Mouse (Mus musculus) fat pad, adult 2 months (tissue): ENCODE data around the gene Hoxa6.

ENCODE experiments used
- DNase-seq: peaks from one replicate; pipeline ENCODE4 v3.0.0-alpha.2; 2011; ENCODE audit warnings: low read depth, low spot score; ENCODE audit errors: extremely low read depth

Gene Hoxa6

DNA sequence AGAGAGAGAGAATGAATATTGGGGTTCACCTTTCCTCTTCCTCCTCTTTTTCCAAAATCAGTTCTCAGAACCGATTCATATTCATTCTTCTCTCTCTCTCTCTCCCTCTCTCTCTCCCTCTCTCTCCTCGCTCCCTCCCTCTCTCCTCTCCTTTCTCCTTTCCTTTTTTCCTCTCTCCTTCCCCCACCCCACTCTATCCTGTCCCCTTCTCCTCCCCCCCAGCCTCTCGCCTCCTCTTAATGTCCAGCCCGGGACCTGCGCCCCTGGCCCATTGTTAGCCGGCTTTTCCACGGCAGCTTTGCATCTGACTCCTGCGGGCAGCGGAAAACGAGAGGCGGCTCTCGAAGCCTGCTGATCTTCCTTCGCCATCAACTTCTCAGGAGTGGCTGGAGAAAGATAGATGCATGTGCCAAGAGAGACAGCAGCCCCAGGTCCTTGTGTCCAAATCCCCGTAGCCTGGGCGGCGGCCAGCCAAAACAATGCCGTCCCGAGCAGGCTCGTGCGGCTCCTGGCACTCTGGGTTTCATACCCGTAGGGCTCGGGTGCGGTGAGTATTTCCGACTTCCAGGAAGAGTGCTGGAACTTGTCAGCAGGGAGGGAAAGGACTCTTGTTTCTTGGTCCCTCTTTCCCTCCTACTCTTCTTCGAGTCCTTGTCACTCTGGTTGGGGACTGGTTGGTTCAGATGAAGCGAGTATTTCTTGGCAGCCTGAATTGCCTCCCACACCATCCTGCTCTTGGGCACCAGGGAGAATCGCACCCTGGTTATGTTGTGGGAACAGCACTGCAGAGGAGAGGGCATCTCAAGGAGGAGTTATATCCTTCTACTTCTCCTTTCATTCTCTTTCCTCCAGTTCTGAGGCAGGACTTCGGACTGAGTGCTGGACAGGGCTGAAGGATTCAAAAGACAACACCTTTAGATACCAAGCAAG lies 42.8 kb downstream of the Hoxa6 start:
- peak; percentile 36 for DNase-seq

DNA sequence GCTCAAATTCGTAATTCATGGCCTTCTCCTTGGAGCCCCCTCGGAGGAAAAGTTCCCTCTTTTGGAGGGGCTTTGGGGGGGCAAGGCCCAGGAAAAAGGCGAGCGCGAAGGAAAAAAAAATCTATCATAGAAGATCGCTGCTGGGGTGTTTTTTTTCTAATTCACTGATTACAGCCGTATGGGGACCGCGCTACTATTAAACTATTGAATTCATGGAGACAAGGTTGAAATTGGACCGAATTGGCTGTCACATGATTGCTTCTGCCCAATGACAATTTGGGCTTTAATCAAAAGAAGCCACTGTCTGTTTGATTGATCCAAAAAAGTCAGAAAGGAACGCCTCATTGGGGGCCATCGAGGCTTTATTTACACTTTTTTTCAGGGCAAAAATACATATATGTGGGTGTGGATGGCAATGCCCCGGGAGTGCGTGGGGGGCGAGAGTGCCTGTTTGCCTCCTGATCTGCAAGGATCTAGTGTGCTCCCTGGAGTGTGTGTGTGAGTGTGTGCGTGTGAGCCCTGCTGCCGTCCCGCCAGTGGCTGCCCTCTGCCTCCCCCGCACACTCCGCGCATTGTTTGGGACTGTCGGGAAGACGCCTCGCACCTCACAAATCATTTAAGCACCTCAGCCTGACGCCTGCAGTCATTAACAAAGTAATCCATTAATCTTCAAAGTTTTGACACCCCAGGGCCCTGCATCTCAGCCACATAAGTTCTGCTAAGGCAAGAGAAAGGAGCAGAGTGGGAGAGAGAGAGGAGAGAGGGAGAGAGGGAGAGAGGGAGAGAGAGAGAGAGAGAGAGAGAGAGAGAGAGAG lies 43.7 kb downstream of the Hoxa6 start, which contains the start of gene Hoxa2:
Hoxa2 (minus strand) TSS at position 206 of the 815 bp plus-strand sequence.
- no peak for DNase-seq

DNA sequence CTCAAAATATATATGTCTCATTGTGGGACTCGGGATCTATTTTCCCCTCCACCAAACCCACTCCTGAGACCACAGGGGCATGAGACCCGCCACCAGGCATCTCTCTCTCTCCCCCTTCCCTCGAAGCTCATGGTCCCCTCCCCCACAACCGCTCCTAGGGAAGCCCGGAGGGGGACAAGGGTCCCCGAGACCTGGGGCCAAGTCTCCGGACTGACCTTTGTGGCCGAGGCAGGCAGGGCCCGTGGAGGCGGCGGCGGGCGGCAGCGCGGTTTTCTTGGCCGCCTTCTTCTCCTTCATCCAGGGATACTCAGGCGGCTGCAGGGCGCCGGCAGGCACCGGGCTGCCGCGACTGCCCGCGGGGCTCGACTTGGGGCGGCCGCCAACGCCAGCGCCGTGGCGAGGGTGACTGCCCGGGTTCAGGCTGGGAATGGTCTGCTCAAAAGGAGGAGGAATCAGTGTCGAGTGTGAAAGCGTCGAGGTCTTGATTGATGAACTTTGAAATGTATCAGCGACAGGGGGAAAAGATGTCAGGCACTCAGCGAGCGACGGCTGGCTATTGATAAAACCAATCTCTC lies 44.4 kb downstream of the Hoxa6 start:
- DNase-seq = no peak

GRCm38 (mm10) chr6:52163366-52164031 lies 45.0 kb downstream of the Hoxa6 start:
- no peak for DNase-seq

- no peak for DNase-seq
These were observed 45.7 kb downstream of the Hoxa6 start for GRCm38 (mm10) chr6:52162611-52163365.

DNA sequence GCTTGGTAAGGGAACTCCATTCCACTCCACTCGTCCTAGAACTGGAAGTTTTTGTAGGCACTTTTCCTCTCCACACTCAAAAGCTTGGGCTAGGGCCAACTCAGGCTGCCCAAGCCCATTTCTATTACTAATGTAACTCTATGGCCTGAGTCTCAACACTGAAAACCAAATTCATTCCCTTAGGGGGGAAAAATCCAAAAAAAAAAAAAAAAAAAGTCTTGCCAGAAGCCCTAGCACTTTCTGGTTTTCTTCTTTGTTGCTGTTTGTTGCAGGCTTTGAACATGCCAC lies 46.5 kb downstream of the Hoxa6 start:
- no peak for DNase-seq

DNA sequence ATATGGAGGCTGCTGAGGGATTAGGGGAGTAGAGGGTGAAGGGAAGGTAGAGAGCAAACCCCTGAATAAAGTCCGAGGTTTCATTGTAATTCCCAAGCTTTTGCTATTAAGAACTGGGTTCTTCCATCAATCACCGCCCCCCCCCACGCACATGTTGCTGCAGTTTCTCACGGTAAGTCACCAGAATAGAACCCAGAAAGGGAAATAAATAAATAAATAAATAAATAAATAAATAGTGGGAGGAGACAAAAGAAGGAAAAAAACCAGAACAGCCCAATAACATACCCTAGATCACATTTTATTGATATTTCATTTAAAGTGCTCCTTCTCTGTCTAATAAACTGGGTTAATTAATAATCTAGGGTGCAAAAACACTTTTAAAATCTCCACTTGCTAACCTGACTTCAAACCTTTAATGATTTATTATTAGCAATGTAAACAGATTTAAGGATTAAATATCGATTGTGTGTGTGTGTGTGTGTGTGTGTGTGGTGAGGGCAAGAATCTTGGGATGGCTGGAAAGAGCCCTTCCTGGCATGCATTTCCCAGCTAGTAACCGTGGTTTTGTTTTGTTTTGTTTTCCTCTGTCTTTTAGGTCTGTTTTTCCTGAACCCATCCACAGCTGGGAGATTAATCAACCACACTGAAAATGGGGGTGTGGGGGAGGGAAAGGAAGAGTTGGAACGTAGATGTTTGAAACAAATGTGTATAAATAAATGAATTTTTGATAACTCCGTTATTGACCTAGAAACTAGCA lies 47.0 kb downstream of the Hoxa6 start:
- no peak for DNase-seq

DNA sequence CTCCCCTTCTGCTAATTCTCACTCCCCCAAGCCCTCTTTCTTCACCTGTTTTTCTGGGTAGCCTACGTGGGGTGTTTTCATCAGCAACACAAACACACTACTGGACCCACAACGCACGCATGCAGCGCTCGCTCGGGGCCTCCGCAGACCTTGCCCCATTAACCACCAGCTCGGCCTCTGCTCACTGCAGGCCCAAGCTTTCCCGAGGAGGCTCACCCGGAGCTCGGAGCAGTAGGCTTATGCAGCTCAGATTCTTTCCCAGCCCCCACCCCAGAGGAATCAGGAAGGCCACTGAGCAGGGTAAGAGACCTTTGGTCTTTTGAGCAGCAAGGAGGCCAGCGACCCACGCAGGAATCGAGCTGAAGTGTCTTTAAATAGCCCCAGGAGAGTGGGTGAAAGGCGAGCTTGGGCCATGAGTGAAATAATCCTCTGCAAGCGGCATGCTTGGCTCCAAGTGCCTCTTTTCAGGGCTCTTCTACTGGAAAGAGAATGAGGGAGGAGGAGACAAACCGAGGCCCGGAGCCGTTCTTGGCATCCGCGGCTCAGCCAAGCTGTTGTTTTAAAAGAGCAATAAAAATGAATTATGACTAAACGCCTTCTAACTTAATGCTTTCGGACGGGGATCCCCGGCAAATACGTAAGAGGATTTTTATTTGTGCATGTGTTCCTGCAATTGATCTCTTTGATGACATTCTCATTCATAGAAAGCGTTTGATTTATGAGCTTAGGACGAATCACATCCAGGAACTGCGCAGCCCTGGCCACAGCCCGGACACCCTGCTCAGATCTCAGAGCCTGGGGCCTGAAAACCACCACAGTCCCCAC lies 47.8 kb downstream of the Hoxa6 start:
- DNase-seq = peak; percentile 30

- no peak for DNase-seq
These were observed 48.5 kb downstream of the Hoxa6 start for GRCm38 (mm10) chr6:52159979-52160378.

- DNase-seq = no peak
These were observed 49.3 kb downstream of the Hoxa6 start for GRCm38 (mm10) chr6:52159164-52159761.

GRCm38 (mm10) chr6:52158276-52159051 lies 50.1 kb downstream of the Hoxa6 start, which contains the start of gene Hoxa1:
Gene Hoxa1, minus strand, starts transcription at chr6:52158317.
- no peak for DNase-seq

GRCm38 (mm10) chr6:52157466-52158275 lies 50.9 kb downstream of the Hoxa6 start:
- no peak for DNase-seq

- no peak for DNase-seq
These were observed 51.8 kb downstream of the Hoxa6 start for GRCm38 (mm10) chr6:52156551-52157200.
